Mouse (Mus musculus) liver, embryonic 14.5 days (tissue): Measurements from ENCODE around the gene Map4k4. TPM values are rescaled to one million over a fixed set of nuclear protein-coding genes. Genes with fewer than 3 reads are reported as not detected.

Experiments used
- ATAC-seq: fragments of 200-750 bp; cut with Nextera tagmentation; 2 replicates; pipeline ENCODE4 v1.8.0; 2017; ENCODE audit warnings: moderate number of reproducible peaks, mild to moderate bottlenecking, moderate library complexity; ENCODE audit not compliant: insufficient read depth
- DNase-seq, 3 experiments: peaks; one replicate each; pipeline ENCODE4 v3.0.0-alpha.2; 2012 to 2013; ENCODE audit warnings: low read depth in 3 of 3, low spot score in 3 of 3
- H3K27ac ChIP-seq: fragments of 300-500 bp; sonication (generic); 2 replicates; pipeline ENCODE4 v1.5.1; 2014; ENCODE audit warnings: moderate library complexity, mild to moderate bottlenecking, control low read depth, inconsistent platforms
- H3K27me3 ChIP-seq: fragments of 300-500 bp; sonication (generic); 2 replicates; pipeline ENCODE4 v1.6.1; 2014; ENCODE audit warnings: mild to moderate bottlenecking, low read length, moderate library complexity; ENCODE audit not compliant: control insufficient read depth, insufficient read depth
- H3K36me3 ChIP-seq: fragments of 300-500 bp; sonication (generic); replicated peaks from 2 replicates; pipeline ENCODE4 v1.6.1; 2014; ENCODE audit warnings: low read depth; ENCODE audit not compliant: control insufficient read depth, insufficient read depth
- H3K4me1 ChIP-seq, 2 experiments: fragments of 200-500 bp in 1 of 2; fragments of 300-500 bp in 1 of 2; sonication (generic) in 1 of 2; replicated peaks; 2 replicates each; pipeline ENCODE4 v1.6.1; 2012 to 2014; ENCODE audit warnings: antibody characterized with exemption in 1 of 2, inconsistent platforms in 1 of 2, low read length in 1 of 2; ENCODE audit not compliant: control insufficient read depth in 2 of 2, insufficient read depth in 2 of 2
- H3K4me2 ChIP-seq: fragments of 300-500 bp; sonication (generic); 2 replicates; pipeline ENCODE4 v1.6.1; 2014; ENCODE audit warnings: low read depth, mild to moderate bottlenecking, control low read depth, moderate library complexity
- H3K4me3 ChIP-seq, 2 experiments: fragments of 200-500 bp in 1 of 2; fragments of 300-500 bp in 1 of 2; sonication (generic) in 1 of 2; 2 replicates each; pipeline ENCODE4 v1.5.1; 2012 to 2014; ENCODE audit warnings: low read depth in 2 of 2, low read length in 2 of 2, mild to moderate bottlenecking in 2 of 2, control low read depth in 1 of 2, inconsistent platforms in 1 of 2, moderate library complexity in 1 of 2; ENCODE audit not compliant: insufficient read depth in 1 of 2
- H3K9ac ChIP-seq: fragments of 300-500 bp; sonication (generic); replicated peaks from 2 replicates; pipeline ENCODE4 v1.6.1; 2014; ENCODE audit warnings: mild to moderate bottlenecking, control low read depth, moderate library complexity
- H3K9me3 ChIP-seq: fragments of 300-500 bp; sonication (generic); 2 replicates; pipeline ENCODE4 v1.6.1; 2016; ENCODE audit warnings: low read length, mixed read lengths; ENCODE audit not compliant: control insufficient read depth
- CTCF ChIP-seq: IDR thresholded peaks from 2 replicates; pipeline ENCODE4 v1.5.1; 2016; ENCODE audit warnings: antibody characterized with exemption, low read depth, control low read depth
- EP300 ChIP-seq: IDR thresholded peaks from 2 replicates; pipeline ENCODE4 v1.6.1; 2016; ENCODE audit warnings: antibody characterized with exemption, low read depth
- WGBS: fragments of 180-500 bp; shearing (Covaris S2); extraction: QIAGEN DNeasy Blood & Tissue Kit; methylation state at CpG from one replicate; pipeline ENCODE4 v1.1.7; 2014; ENCODE audit not compliant: insufficient replicate concordance; 5-methylcytosine and 5-hydroxymethylcytosine counted together
- polyA plus RNA-seq, 2 experiments: library from polyadenylated mRNA; depleted of rRNA in 1 of 2; stranded (reverse) in 1 of 2; unstranded in 1 of 2; fragments of >200 nt; fragmentation: Nextera tagmentation in 1 of 2; extraction: Ambion mirVana in 1 of 2; gene quantifications; 2 replicates each; pipeline versions ENCODE4 v1.2.1 to v1.2.3; 2012 to 2014

Map4k4 gene
- polyA plus RNA-seq, 2 experiments = 2.3 to 14.5 TPM

DNA sequence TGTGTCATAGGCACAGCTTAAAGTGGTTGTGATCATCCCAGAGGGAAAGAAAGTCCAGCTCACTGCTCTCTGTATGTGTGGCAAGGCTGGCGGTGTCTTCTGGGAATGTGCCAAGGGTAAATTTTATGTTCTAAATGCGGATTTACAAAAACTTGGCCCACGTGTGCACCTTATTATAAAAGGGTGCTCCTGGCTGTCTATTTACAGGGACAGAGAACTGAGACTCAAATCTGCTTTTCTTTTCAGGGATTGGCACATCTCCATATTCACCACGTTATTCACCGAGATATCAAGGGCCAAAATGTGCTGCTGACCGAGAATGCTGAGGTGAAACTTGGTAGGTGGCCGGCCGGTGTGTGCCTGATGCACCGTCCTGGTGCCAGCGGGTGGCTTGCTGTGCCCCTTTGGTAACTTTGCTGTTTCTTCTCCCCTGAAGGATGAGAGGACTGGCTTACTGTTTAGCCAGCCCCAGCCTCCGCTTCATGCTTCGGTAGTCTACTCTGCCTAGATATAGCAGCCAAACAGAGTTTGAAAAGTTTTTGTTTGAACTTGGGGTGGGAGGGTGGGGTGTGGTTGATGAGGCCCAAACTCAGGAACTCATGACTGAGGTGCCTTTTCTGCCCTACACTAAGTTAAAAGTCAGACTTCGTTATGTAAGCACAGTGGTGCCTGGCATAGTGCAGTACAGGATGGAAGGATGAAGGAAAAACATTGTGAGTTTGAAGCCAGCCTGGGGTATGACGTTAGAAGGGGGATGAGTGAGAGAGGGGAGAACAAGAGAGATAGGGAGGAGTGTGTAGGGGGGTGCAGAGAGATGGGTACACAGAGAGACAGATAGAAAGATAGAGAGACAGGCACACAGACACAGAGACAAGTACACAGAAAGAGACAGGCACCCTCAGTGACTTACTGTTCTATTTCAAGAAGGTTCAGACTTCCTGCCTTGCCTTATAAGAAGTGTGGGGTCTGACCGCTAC, 79.9 kb downstream of the Map4k4 start:
- no peak for TF ChIP-seq CTCF
- no peak for TF ChIP-seq EP300
- Histone ChIP-seq H3K4me1 (no peaks in the 10 kb centered on the region), H3K9ac (no peak overlapping the region), H3K4me3 (no peak overlapping the region), H3K4me2 (no peak overlapping the region), H3K27me3 (no peaks in the 10 kb centered on the region), H3K9me3 (no peaks in the 10 kb centered on the region), H3K27ac (no peak overlapping the region), H3K36me3 (no peaks in the 10 kb centered on the region)
- WGBS = 69% methylated on average over 15 of the region's 15 CpGs
- no peak for ATAC-seq
- no peak for DNase-seq

DNA sequence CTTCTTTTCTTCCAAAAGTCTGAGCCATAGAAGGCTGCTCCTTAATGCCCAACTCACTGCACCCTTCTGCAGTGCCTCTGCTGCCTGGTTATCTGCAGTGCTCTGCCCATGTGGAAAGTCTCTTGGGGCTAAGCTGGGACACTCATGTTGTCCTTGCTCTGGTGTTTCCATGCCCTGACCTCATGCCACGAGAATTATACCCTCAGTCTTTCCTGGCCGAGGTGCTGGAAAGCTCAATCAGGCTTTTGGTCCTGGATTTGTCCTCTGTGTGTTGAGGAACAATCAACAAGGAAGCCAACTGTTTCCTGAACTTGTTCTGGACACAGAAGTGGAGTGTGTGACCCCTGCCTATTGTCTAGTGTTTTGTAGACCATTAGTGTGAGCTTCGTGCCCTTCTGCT, 81.3 kb downstream of the Map4k4 start:
- DNase-seq (no peak), ATAC-seq (no peak)
- Histone ChIP-seq H3K9me3 (no peaks in the 10 kb centered on the region), H3K4me1 (no peaks in the 10 kb centered on the region; a peak in 1 of 4 replicates), H3K27ac (no peak overlapping the region), H3K36me3 (no peaks in the 10 kb centered on the region), H3K27me3 (no peaks in the 10 kb centered on the region), H3K4me2 (no peak overlapping the region), H3K9ac (no peak overlapping the region), H3K4me3 (no peak overlapping the region)
- 72% methylated on average over 3 of the region's 3 CpGs for WGBS
- TF ChIP-seq EP300 (no peak), CTCF (no peak)

DNA sequence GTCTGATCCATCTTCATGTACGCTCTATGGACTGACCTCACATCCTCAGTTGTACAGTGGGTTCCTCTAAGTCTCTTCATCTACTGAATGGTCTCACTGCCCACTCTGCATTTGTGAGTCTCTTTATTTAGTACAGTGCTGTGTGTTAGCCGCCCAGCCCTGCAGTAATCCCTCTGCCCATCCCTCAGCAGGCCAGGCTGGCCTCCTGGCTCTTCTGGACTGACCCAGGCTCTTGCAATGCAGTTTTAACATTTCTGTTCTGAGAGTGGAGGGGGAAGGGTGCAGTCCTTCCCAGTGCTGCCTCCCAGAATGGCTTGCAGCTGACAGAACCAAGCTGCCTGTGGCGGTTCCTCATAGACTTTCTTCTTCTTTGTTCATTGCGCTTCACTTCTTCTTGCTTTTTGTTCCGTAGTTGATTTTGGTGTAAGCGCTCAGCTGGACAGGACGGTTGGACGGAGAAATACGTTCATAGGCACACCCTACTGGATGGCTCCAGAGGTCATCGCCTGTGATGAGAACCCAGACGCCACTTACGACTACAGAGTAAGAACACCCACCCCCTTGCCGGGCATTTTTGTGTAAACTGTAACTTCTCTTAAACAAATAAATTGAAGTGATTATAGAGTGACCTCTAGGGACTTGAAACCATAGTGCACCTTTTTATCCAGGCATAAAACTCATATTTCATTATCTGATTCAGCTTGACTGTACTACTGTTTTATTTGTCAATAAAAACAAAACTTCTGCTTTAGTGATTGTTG, 82.2 kb downstream of the Map4k4 start:
- H3K36me3 ChIP-seq = no peaks in the 10 kb centered on the region
- WGBS = 70% methylated on average over 13 of the region's 13 CpGs
- no peak overlapping the region for H3K9ac ChIP-seq
- H3K4me1 ChIP-seq = no peaks in the 10 kb centered on the region; a peak in 1 of 4 replicates
- no peak overlapping the region for H3K4me2 ChIP-seq
- H3K4me3 ChIP-seq = no peak overlapping the region
- ATAC-seq = no peak
- no peak for DNase-seq
- no peaks in the 10 kb centered on the region for H3K27me3 ChIP-seq
- no peaks in the 10 kb centered on the region for H3K9me3 ChIP-seq
- no peak overlapping the region for H3K27ac ChIP-seq
- TF ChIP-seq EP300 (no peak), CTCF (no peak)

DNA sequence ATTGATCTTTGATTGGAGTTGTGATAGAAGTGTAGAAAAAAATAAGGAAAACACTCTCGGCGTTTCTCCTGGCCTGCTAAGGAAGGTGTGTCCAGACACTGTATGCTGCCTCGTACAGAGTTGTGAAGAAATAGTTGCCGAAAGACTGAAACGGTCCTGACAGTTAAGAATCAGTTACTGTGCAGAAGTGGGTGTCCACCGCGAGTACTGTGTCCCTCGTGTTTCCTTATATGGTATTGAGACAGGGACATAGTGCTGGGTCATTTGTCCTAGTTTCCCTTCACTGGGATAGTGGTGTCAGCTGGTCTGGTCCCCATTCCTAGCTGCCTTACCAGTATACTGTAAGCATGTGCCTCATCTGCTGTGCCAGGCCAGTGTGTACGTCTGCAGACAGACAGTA, 83.6 kb downstream of the Map4k4 start:
- H3K36me3 ChIP-seq = no peaks in the 10 kb centered on the region
- no peaks in the 10 kb centered on the region for H3K27me3 ChIP-seq
- no peak for DNase-seq
- WGBS = 76% methylated on average over 9 of the region's 9 CpGs
- H3K4me3 ChIP-seq = no peak overlapping the region
- no peak for ATAC-seq
- no peaks in the 10 kb centered on the region; a peak in 1 of 4 replicates for H3K4me1 ChIP-seq
- no peak overlapping the region for H3K27ac ChIP-seq
- no peaks in the 10 kb centered on the region for H3K9me3 ChIP-seq
- no peak overlapping the region for H3K4me2 ChIP-seq
- TF ChIP-seq EP300 (no peak), CTCF (no peak)
- H3K9ac ChIP-seq = no peak overlapping the region

DNA sequence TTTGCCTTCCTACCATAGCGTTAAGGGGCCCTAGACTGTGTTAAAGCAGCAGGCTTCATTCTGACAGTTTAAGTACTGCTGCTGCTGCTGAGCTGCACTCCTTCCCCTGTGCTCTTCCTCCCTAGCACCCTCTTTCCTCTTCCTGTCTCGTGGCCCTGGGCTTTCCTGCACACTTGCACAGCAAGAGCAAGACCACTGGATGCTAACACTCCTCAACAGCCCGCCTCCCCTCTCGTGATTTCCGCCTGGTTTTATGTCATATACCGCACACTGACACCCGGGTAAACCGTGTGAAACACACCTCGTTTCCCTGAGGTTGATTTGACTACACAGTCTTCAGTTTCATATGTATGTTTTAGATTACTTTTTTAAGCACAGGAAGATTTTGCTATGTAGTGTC, 86.1 kb downstream of the Map4k4 start:
- Histone ChIP-seq H3K9me3 (no peaks in the 10 kb centered on the region), H3K4me2 (no peak overlapping the region), H3K4me1 (no peaks in the 10 kb centered on the region; a peak in 1 of 4 replicates), H3K36me3 (no peaks in the 10 kb centered on the region), H3K9ac (no peak overlapping the region), H3K4me3 (no peak overlapping the region), H3K27me3 (no peaks in the 10 kb centered on the region), H3K27ac (no peak overlapping the region)
- no peak for DNase-seq
- TF ChIP-seq CTCF (no peak), EP300 (no peak)
- 57% methylated on average over 9 of the region's 9 CpGs for WGBS
- no peak for ATAC-seq
